Mouse (Mus musculus) c-Kit-positive CD71-positive TER-119-positive erythroid progenitor cells, embryonic 14.5 days (primary cell): Measurements from ENCODE around the gene Cfap73.

ENCODE experiments used
- DNase-seq: peaks from one replicate; pipeline ENCODE4 v3.0.0-alpha.2; 2013; ENCODE audit warnings: low spot score

Cfap73 gene

GRCm38 (mm10) chr5:120586741-120587615 lies 47.1 kb downstream of the Cfap73 start:
- no peak for DNase-seq

- DNase-seq, result no peak
These were observed 49.1 kb downstream of the Cfap73 start for GRCm38 (mm10) chr5:120584968-120585367.

- DNase-seq, result no peak
These were observed 50.5 kb downstream of the Cfap73 start for GRCm38 (mm10) chr5:120583511-120583910.

DNA sequence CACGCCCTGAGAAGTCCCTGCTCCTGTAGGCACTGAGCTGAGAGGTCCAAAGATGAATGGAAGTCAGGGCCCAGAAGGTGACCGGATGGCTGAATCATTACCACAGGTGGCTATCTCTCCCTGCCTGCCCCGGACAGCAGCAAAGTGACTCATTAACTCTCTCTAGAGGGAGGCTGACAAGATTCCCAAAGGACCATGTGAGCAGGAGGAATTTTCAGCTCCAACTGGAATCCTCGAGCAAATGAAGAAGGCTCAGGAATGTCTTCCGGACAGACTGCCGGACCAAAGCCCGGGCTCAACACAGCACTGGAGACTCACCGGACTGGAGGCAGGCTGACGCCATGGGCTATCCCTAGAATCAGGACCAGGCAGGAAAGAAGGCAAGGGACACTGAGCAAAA lies 52.0 kb downstream of the Cfap73 start:
- DNase-seq, result no peak

DNA sequence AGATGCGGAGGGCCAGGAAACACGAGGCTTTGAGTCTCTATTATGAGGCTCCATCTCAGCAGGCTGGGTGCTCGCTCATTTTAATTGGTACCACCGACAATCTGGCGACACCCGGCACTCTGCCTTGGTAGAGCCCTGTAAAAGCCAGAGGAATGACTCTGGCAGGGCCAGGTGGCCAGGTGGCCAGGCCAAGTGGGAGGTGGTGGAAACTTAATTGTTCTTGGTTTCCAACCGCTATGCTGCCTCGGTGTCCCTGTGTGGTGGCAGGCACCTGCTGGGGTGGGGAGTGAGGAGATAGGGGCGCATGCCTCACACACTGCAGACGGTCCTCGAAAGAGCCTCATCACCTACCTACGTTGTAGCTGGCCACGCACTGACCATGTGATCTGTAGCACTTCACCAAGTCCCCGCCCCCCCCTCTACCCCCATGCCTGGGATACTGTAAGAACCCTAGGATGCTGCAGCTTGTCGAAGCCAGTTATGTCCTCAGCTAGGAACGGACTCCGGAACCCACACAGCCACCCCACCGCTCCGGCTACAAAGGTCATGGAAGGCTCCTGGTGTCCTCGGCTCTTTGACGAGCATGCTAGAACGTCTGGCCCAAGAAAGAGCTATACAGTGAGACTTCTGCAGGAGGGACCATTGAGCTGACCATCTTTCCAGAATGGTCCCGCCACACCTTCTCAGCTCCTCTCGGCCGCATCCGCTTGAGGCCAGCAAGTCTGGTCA lies 54.0 kb downstream of the Cfap73 start:
- DNase-seq, result no peak

DNA sequence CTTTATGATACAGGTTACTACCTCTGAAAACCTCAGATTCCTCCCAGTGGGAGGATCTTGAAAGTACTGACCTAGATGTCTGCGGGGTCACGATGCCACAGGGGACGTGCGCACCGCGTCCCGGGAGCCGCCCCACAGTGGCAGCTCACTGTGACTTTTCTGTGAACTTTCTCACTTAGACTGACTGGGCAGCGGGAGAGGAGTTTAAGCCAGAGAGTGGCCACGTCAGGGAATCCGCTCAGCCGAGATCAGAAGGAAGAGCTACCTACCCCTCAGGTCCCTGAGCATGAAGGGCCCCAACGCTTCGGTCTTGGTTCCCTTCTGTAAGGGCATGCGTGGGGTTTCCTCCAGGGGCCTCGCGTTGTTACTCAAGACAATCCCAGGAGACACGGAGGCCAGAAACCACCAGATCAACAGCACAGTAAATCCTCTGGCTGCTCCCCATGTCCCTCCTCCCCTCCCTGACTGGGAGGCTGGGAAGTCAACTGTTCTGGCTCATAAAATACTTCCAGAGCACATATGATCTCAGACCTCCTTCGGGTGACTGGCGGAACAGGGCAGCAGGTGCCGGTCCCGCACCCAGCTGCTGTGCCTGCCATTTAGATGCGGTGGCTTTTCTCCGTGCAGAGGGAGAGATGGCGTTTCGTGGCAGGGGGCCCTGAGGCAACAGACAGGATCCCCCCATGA lies 54.7 kb downstream of the Cfap73 start:
- no peak for DNase-seq

- no peak for DNase-seq
These were observed 55.4 kb downstream of the Cfap73 start for GRCm38 (mm10) chr5:120578504-120579081.
